Mouse (Mus musculus) forelimb bud, embryonic 11.5 days (tissue): ENCODE measurements at regions not wholly inside any gene's neighbourhood (a gene's known extent, or its start where the extent isn't known, plus 50 kb on each side); places are given as distances from the start of the nearest gene placed in this dataset.
"Not testable (repeated sequence)": the region's sequence is repeated elsewhere in the genome, so short reads cannot be mapped to it uniquely, and the experiment has no call there.

Experiments used
- DNase-seq: peaks from one replicate; pipeline ENCODE4 v3.0.0-alpha.2; 2012; ENCODE audit warnings: low read depth, low spot score

DNA sequence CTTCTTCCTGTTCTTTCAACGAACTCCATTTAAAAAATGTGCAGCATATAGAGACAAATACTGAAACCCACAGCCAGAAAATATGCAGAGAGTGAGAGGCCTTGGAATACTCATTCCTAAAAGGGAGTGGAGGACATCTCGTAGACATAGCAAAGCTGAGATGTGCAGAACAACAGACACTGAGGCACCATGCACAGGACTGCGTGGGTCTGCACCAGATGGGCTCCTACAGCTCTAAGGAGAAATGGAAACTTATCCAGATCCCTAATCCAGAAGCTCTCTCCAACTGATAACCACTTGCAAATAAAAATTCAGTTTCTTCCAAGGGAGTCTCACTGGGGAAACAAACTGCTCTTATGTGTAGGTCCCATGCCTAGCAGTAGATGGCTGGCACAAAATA, 101.6 kb downstream of the Slc25a24 start:
- DNase-seq = no peak

DNA sequence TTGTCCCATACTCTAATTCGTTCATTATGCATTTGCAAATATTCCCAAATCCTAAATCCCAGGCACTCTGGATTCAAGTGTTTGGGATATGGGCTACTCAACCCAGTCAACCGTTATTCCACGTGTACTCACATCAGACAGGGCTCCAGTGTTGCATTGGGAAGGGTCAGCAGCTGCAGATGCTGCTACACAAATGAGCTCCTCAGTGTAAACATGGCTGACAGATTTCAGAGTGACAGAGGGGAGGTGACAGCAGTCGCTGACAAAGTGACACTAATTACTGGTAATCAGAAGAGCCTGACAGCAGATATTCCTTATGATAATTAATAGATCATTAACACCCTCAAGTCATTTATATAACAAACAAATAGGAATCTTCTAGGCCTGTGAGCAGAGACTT, 106.2 kb upstream of the Vav3 start:
- no peak for DNase-seq

DNA sequence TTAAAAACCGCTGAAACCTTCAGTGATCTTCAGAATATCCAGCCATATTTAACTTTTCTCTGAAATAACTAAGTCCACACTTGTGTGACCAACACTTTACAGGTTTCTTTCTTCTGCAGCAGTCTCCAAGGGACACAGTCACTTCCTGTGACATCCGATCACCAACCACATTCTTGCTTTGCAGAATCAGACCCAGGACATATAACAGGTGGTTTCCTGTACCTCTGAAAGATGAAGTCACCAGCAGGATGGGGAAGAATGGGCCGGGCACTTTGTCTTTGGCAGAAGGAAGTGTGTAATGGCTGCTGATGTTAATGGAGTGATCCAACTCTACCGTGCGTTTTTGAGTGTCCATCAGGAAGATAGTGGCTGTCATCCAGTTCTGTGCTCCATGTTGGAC, 103.5 kb upstream of the Vav3 start:
- no peak for DNase-seq

DNA sequence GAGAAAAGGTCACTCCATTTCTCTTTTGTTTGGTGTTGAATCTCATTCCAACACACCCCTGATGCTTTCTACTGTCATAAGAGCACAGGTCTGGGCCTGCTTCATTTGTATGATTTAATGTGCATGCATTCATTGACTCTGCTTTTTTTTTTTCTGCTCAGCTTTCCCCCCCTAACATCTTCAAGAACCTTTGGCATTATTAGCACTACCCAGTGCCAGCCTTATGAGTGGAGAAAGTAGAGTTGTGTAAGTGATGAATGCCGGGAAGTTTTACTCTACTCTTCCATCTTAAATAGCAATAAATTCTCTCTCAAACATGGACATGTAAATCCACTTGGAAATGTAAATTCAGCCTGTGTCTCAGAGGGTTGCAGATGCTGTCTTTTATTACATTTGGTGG, 97.0 kb upstream of the Vav3 start:
- no peak for DNase-seq

DNA sequence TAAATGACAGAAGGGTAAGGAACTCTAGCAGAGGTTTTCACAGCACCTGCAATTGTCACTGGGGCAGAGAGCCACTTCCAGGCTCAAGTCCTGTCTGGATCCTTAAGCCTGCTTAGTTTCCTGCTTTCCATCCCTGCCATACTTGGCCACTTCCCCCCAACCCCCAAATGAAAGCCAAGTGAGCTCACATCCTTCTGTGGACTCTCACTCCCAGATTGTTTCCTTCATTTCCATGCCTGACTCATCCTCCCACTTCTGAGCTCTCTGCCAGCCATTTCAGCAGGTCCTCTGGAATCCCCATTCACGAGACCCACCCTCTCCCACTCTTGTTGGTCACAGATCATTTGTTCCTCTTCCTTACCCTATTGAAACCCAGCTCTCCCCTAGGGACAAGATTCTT, 91.7 kb upstream of the Vav3 start:
- no peak for DNase-seq

DNA sequence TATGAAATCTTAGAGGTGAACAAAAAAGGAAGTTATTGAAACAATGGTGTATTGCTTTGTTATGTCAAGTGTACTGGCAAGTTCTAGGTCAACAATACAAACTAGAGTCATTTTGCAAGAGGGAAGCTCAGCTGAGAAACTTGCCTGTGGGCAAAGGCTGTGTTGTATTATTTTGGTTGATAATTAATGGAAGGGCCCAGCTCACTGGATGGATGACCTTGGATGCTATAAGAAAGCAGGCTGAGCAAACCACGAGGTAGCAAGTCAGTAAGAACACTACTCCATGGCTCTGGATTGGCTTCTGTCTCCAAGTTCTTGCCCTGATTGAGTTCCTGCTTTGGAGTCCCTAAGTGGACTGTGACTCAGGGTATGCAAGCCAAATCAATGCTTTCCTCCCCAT, 91.1 kb upstream of the Vav3 start:
- DNase-seq = no peak

DNA sequence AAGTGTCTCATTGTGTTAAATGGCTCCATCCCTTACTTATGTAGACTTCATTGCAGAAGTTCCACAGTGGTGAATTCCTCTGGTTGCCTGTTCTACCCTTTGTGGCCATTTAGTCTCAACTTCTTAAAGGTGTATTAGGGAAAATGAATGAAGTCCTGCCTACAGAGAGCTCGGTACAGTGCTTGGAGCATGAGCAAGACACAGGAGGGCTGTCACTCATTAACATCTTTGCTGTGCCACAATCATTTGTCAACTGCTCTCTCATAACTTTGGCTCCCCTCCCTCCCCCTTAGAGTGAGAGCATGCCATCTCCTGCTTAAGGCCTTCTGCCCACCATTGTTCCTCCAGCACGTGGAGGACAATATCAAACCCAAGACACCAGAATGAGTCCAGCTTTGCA, 90.5 kb upstream of the Vav3 start:
- DNase-seq = no peak

DNA sequence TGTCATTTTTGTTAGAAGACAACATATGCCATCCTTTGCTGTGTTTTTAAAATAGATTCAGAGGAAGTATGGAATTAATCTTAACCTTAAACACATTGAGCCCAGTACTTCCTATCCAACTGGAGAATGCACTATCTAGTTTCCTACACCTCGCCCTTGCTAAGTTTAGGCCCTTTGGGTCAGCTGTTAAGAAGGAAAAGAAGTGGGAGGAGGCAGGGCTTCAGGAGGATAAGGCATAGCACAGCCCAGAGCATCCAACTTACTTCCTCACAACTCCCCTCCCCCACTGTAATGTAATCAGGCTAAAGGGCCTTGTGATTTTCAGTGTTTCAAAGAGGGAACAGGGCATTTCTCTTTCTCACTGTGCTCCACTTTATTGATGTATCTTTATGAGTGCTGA, 88.7 kb upstream of the Vav3 start:
- peak; percentile 19 for DNase-seq

DNA sequence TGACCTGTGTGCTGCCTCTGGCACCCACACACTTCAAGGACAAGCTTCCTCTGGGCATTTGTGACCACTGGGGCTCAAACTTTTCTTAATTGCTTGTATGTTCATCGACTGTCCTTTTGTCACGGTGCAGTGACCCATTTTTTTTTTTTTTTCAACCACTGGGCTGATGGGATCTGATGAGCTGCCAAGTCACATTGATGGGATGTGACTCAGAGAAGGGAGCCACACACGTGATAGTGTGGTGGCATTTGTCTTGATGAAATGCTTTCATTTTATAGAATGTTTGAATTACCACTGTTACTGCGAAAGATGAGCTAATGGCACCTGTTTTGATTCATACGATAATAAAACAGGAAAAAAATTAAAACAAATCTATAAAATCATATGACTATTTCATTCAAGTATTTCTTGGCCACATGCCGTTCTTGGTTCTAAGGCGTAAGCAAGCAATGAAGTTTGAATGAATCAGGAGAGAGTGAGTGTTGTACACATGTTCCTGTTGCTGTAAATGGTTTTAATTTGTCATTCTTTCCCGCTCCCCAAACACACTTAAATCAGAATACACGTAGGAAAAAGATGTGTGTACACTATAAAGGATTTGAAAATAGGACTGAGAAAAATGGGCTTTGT, 86.3 kb upstream of the Vav3 start:
- DNase-seq = no peak

DNA sequence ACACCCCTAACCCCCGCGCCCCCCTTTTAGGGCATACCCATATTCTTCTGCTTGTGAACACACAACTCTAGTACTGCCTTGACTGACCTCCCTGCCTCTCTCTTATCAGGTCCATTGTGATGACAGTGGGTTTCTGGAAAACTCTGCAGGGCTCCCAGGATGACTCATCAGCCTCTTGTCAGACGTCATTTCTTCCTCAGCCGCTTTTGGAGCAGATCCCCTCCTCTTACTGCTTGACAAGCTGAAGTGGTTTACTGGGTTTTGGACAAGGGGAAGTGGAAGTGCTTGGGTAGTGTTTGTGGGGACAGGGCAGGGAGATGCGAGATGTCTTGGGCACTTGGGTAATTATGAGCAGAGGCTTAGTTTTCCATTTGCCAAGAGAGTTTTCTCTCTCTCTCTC, 85.5 kb upstream of the Vav3 start:
- DNase-seq = no peak

DNA sequence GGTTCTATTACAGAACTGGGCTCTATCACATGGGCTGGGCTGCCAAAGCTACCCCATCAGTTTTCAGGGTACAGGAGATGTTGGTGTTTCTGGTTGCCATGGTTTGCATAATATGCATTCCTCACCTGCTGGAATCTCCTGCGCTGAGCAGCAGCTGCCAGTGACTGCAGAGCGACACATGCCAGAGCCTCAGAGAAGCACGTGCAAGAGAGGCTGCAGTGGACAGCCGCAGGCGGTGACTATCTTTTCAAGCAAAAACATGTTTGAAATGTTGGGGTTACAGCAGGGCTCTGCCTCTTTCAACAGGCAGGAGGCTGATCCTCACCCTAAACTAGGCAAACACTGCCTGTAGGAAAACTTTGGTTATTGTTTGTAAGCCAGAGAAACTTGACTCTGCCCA, 83.7 kb upstream of the Vav3 start:
- peak; percentile 26 for DNase-seq

DNA sequence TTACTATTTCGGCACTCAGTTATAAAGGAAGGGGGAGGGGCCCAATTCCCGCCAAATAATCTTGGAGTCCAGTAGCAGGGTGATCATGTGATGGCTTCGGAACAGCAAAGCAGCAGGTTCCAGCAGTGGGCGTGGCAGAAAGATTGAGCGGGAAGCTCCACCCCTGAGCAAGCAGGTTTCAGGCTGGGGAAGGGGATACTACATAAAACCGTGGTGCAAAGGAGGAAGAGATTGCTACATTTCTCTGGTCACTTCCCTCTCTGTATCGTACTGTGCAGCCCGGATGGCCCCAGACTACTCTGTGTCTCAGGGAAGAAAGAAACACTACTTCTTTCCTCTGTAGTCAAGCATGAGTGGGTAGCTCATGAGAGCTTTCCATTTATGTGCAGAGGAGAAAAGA, 73.5 kb upstream of the Vav3 start:
- not testable (repeated sequence) for DNase-seq

DNA sequence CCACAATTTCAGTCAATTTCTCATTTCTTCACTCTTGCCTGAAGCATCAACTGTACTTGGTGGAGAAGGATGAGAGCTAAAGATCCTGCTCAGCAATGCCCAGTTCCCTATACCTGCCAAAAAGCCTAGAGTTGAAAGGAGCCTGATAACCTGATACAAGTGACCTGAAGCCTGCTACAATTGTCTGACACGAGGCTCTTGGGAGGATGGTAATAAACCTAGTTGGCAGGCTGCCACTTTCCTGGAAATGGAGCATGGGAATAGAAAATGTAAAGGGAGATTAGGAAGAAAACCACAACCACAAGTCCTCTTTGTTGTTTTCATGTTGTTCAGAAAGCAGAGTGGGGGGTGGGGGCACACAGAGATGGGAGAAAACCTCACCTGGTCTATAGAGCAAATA, 69.7 kb upstream of the Vav3 start:
- DNase-seq = no peak

DNA sequence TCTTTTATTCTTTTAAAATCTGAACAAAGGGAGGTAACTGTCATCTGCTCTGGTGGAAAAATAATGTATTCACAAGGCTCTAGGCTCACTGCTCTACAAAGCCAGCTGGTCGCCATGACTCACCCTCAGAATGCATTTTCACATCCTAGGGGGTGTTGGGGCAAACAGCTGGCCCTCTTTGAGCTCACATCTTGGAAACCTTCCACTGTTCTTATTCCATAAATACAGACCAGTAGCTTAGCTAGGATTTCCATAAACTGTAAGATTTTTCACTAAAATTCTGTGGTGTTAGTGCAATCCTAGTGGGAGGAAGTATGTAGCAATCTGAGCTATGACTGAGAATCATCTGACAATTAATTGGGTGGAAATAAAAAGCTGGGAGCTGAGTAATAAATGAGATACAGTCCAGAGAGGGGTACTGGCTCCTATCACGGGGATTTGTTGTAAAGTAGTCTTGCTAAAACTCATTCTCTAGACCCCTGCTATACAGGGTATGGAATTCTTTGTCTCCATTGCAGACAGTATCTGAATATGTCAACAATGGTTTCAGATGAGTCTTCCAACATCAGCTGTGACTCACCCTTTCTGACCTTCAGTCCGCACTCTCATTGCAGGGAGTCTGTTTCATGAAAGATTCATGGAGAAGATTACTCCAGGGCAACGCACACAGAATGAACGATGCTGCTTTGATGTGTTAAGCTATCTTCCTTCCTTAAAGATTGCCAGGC, 67.2 kb upstream of the Vav3 start:
- no peak for DNase-seq

DNA sequence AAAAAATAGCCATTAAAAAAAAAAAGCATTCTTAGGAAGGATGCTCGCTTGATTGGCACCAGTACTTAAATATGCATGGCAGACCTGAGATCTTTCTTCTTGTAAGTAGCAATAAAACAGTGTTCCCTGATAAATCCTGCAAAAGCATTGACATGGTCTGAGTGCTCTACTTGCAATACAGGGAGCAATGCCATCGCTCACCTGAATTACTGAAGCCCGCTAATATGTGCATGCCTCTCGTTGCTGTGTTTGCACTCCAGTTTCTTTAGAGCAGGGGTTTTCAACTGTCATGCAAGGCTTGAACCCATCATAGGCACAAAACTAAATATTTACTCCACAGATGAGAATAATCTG, 66.7 kb upstream of the Vav3 start:
- no peak for DNase-seq

DNA sequence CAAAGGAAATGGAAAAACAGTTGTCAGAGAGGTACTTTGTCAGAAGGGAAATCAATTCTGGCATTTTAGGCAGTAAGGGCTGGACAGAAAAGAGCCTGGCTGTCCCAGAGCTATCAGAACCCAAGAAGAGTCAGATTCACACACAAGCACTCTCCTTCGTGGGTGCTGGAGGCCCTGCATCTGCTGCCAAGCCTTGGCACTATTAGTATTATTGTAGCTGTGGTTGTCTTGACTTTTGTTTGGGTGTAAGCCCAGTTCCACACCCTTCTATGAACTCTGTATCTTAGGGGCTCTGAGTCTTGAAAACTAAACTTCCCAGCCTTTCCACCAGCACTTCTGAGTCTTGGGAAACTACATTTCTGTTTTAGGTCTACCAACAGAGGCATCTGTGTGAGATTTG, 61.4 kb upstream of the Vav3 start:
- DNase-seq = no peak

DNA sequence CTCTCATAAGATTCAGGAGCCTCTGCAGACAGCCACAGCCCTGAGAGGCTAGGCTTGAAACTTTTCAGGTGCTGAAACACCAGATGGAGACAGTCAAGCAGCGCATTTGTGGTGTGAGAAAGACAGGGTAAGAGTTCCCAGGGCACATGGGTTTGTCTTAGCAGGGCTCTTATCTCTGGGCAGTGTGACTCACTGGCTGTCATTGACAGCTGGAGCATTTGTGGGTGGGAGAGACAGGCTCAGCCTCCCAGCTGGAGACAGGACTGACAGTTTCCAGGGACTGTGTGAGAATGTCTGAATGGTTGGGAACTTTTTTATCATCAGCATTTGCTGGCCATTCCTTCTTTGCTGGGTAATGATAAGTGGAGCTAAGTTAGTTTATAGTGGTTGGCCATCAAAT, 53.9 kb upstream of the Vav3 start:
- DNase-seq = no peak
